ENCODE assay signal across 8 mouse cellular contexts in the genomic region with DNA sequence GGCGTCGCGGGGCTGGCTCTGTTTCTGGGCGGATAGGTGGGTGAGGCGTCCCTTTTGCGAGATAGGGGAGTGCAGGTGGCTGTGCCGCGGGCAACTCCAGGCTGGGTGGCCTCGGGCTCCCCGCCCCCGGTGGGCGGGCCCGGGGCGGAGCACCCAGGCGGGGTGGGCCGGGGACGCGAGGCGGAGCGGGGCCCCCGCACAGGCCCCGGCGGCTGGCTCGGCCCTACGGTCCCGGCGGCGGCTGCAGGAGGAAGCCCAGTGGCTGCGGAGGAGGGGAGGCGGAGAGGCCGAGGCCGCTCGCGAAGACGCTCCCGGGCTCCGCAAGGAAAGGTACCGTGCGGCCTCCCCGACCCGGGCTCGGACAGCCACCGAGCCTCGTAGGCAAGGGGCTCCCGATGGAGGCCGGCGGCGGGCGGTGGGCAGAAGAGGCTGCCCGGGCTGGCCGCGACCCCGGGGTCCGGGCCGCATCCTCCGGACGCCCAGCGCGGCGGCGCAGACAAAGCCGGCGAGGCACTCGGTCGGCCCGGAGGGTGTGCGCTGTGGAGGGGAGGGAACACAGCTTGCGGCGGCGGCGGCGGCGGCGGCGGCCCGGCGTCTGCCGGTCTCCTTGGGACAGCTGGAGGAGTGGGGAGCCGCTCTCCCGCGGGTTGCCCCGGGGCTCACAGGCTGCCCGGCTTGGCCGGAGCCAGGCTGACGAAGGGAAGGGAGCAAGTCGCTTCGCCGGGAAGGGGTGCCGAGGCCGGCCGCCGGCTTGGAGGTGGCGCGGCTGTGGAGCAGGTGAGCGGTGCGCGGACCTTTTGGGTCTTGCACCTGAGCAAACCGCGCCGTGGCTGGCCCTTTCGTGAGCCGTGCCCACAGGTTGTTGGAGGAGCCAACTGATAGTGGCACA. TPM values are rescaled to one million over a fixed set of nuclear protein-coding genes. Genes with fewer than 3 reads are reported as not detected.
A peak's percentile ranks its signal among the peaks of the same experiment; 100 is the strongest.
DNase-seq lines count a peak whose midpoint lies in the region; ATAC-seq and TF ChIP-seq lines count a peak whose summit lies in the region.

No protein-coding gene starts in this region.

- in situ Hi-C loops in CH12.LX (cut with MboI; ENCODE audit: low pct_ligation_motif_present, low pct_unique_long_range_greater_than_20kb, low sequenced_read_pairs) = no loop called here

- peak; percentile 58 for DNase-seq in CH12.LX (ENCODE audit: extremely low read depth)
- peak; percentile 79 for DNase-seq in c-Kit-negative CD71-positive TER-119-positive erythroid progenitor cells, embryonic 14.5 days (ENCODE audit: low read depth, low spot score)
- DNase-seq in kidney, postnatal 14 days = peak; percentile 91
- peak; percentile 81 for DNase-seq in lung, adult 2 months
- DNase-seq in testis, postnatal 14 days (ENCODE audit: low spot score) = peak; percentile 83

- H3K4me2 ChIP-seq in CH12.LX (ENCODE audit: insufficient read depth, low read depth, poor library complexity, severe bottlenecking) = peak overlapping the region; percentile 92
- peak overlapping the region; percentile 96 for H3K4me2 ChIP-seq in heart, embryonic 15.5 days
- peak overlapping the region; percentile 88 for H3K4me2 ChIP-seq in neural tube, embryonic 15.5 days

- no peak overlapping the region for H3K27ac ChIP-seq in CH12.LX (ENCODE audit: insufficient read depth, low read depth)
- peak overlapping the region; percentile 77 for H3K27ac ChIP-seq in heart, embryonic 15.5 days
- H3K27ac ChIP-seq in neural tube, embryonic 15.5 days (replicated peaks) = peak overlapping the region; percentile 83

- H3K27me3 ChIP-seq in CH12.LX (replicated peaks) = peaks cover 28% of the 10 kb centered on the region
- 0 out of 2 replicates have a peak, but pooled peaks cover 3% of the 10 kb centered on the region for H3K27me3 ChIP-seq in heart, embryonic 15.5 days
- no peaks in the 10 kb centered on the region for H3K27me3 ChIP-seq in neural tube, embryonic 15.5 days (replicated peaks)

- WGBS in heart, embryonic 15.5 days = under 1% methylated on average over 72 of the region's 102 CpGs
- WGBS in lung, adult 2 months = under 1% methylated on average over 99 of the region's 102 CpGs
- WGBS in neural tube, embryonic 15.5 days = under 1% methylated on average over 77 of the region's 102 CpGs

- H3K4me1 ChIP-seq in CH12.LX (ENCODE audit: control insufficient read depth in 1 of 2, insufficient read depth in 2 of 2) = peaks cover 3 to 16% of the 10 kb centered on the region in 2 experiments; a peak in 3 of 4 replicates
- peaks cover 30% of the 10 kb centered on the region for H3K4me1 ChIP-seq in heart, embryonic 15.5 days (replicated peaks)
- peaks cover 5% of the 10 kb centered on the region for H3K4me1 ChIP-seq in lung, adult 2 months (ENCODE audit: control insufficient read depth, insufficient read depth, low read length)
- H3K4me1 ChIP-seq in neural tube, embryonic 15.5 days = peaks cover 38% of the 10 kb centered on the region

- dilution Hi-C loops in CH12.LX (cut with MboI; ENCODE audit: extremely low pct_ligation_motif_present, extremely low pct_unique_long_range_greater_than_20kb, low sequenced_read_pairs) = no loop called here

- peak; percentile 87 for ATAC-seq in erythroid progenitor cell, adult 5-6 weeks (replicated peaks; ENCODE audit: low FRiP score, poor library complexity, severe bottlenecking)
- ATAC-seq in heart, embryonic 15.5 days (replicated peaks; ENCODE audit: insufficient number of reproducible peaks, insufficient read depth, low FRiP score, low read depth) = peak; percentile 95
- peak; percentile 95 for ATAC-seq in neural tube, embryonic 15.5 days (ENCODE audit: low FRiP score)

- H3K79me2 ChIP-seq in CH12.LX (replicated peaks; ENCODE audit: control insufficient read depth, extremely low read depth, insufficient read depth, poor library complexity, severe bottlenecking) = no peaks in the 10 kb centered on the region

- no peaks in the 10 kb centered on the region for H3K9me3 ChIP-seq in CH12.LX (replicated peaks; ENCODE audit: low read length)
- no peaks in the 10 kb centered on the region for H3K9me3 ChIP-seq in heart, embryonic 15.5 days (replicated peaks)
- no peaks in the 10 kb centered on the region for H3K9me3 ChIP-seq in neural tube, embryonic 15.5 days (replicated peaks)

- no peak for TF ChIP-seq EP300 in CH12.LX (IDR thresholded peaks at IDR 0.05; ENCODE audit: low read length)

- TF ChIP-seq POLR2A in CH12.LX (IDR thresholded peaks at IDR 0.05; ENCODE audit: low read depth, low read length) = peak; percentile 43; the same call in 1 of the 2 replicates
- TF ChIP-seq POLR2A in lung, adult 2 months (IDR thresholded peaks at IDR 0.05; ENCODE audit: borderline replicate concordance, extremely low read depth, low read depth, low read length) = peak; percentile 48; the same call in 1 of the 2 replicates

- peak overlapping the region; percentile 71 for H3K9ac ChIP-seq in CH12.LX (ENCODE audit: insufficient read depth, low read depth)
- H3K9ac ChIP-seq in heart, embryonic 15.5 days = peak overlapping the region; percentile 93
- peak overlapping the region; percentile 96 for H3K9ac ChIP-seq in neural tube, embryonic 15.5 days (replicated peaks)

- no peak for TF ChIP-seq RAD21 in CH12.LX (IDR thresholded peaks at IDR 0.05; ENCODE audit: low read depth, low read length)

- H3K4me3 ChIP-seq in CH12.LX (replicated peaks in 1 of 3; ENCODE audit: low read depth in 2 of 3, low read length in 2 of 3, poor library complexity in 1 of 3) = peak overlapping the region; percentile 32 to 81 (median 65)
- peak overlapping the region; percentile 98 for H3K4me3 ChIP-seq in heart, embryonic 15.5 days
- H3K4me3 ChIP-seq in lung, adult 2 months (replicated peaks; ENCODE audit: extremely low read depth, low read depth, low read length) = peak overlapping the region; percentile 73
- peak overlapping the region; percentile 97 for H3K4me3 ChIP-seq in neural tube, embryonic 15.5 days (replicated peaks)

- H3K36me3 ChIP-seq in CH12.LX (replicated peaks in 1 of 2; ENCODE audit: control insufficient read depth in 1 of 2, insufficient read depth in 1 of 2, low read length in 1 of 2) = no peaks in the 10 kb centered on the region
- H3K36me3 ChIP-seq in heart, embryonic 15.5 days = no peaks in the 10 kb centered on the region
- H3K36me3 ChIP-seq in neural tube, embryonic 15.5 days = no peaks in the 10 kb centered on the region

- TF ChIP-seq CTCF in CH12.LX (conservative IDR thresholded peaks at IDR 0.05 in 1 of 2, IDR thresholded peaks at IDR 0.05 in 1 of 2; ENCODE audit: low read depth in 2 of 2, low read length in 2 of 2) = no peak
- no peak for TF ChIP-seq CTCF in lung, adult 2 months (IDR thresholded peaks at IDR 0.05; ENCODE audit: insufficient read depth, low read length)

TF ChIP-seq in CH12.LX, 34 proteins besides CTCF, POLR2A, EP300 and RAD21:
- TF ChIP-seq SIN3A (IDR thresholded peaks at IDR 0.05; ENCODE audit: low read length) (peak; percentile 48), HCFC1 (IDR thresholded peaks at IDR 0.05; ENCODE audit: low read depth, low read length) (no peak), NELFE (IDR thresholded peaks at IDR 0.05; ENCODE audit: low read depth, low read length) (0 out of 2 replicates have a peak, but pooled peaks have one; percentile 49), MAZ (IDR thresholded peaks at IDR 0.05; ENCODE audit: low read depth, low read length) (0 out of 2 replicates have a peak, but pooled peaks have one; percentile 26), TCF12 (IDR thresholded peaks at IDR 0.05; ENCODE audit: low read depth, low read length) (peak; percentile 57; the same call in 1 of the 2 replicates), POLR2AphosphoS2 (IDR thresholded peaks at IDR 0.05; ENCODE audit: low read depth, low read length) (no peak), ZMIZ1 (IDR thresholded peaks at IDR 0.05; ENCODE audit: low read depth, low read length) (peak; percentile 52; the same call in 1 of the 2 replicates)

RNA-seq across cellular contexts. Expression of a gene that starts 0.7 kb away (rescaled TPM):
- total RNA-seq in CH12.LX (2012; rRNA removed) = 4.2 and 7.6 TPM in 2 replicates
- 4.1 and 4.4 TPM in 2 replicates for total RNA-seq in CH12.LX (2014; rRNA removed)
- 3.3 and 4.0 TPM in 2 replicates for polyA plus RNA-seq in CH12.LX (2012; ENCODE audit: insufficient read length, low read depth)
- 207 and 218 TPM in 2 replicates for total RNA-seq in erythroid progenitor cell, adult 5-6 weeks (2015; ENCODE audit: low replicate concordance)
- 251 and 312 TPM in 2 replicates for total RNA-seq in erythroid progenitor cell, adult 5-6 weeks (2017; ENCODE audit: low replicate concordance)
- 28.4 and 33.7 TPM in 2 replicates for polyA plus RNA-seq in heart, embryonic 15.5 days (2015; fragmentation: Nextera tagmentation; extraction: Ambion mirVana)
- polyA plus RNA-seq in lung, adult 2 months (2012; rRNA removed) = 28.4 and 29.6 TPM in 2 replicates
- 48.7 and 51.9 TPM in 2 replicates for polyA plus RNA-seq in neural tube, embryonic 15.5 days (2015; fragmentation: Nextera tagmentation; extraction: Ambion mirVana)
